Mouse (Mus musculus) ES-Bruce4 (cell line): ENCODE measurements around the gene Zfp740. TPM values are rescaled to one million over a fixed set of nuclear protein-coding genes. Genes with fewer than 3 reads are reported as not detected.
A peak's percentile ranks its signal among the peaks of the same experiment; 100 is the strongest.

Experiments
- H3K27ac ChIP-seq: 2 replicates; pipeline ENCODE4 v1.5.1; 2012; ENCODE audit warnings: low read length, inconsistent platforms; ENCODE audit not compliant: insufficient read depth
- H3K27me3 ChIP-seq: 2 replicates; pipeline ENCODE4 v1.6.1; 2012; ENCODE audit warnings: mild to moderate bottlenecking, low read length, inconsistent platforms; ENCODE audit not compliant: control insufficient read depth, poor library complexity, insufficient read depth, severe bottlenecking
- H3K36me3 ChIP-seq: 2 replicates; pipeline ENCODE4 v1.6.1; 2012; ENCODE audit warnings: inconsistent platforms, mild to moderate bottlenecking, low read length, moderate library complexity; ENCODE audit not compliant: control insufficient read depth, poor library complexity, insufficient read depth, severe bottlenecking
- H3K4me1 ChIP-seq: one replicate; pipeline ENCODE4 v1.8.1; 2011; ENCODE audit warnings: low read length; ENCODE audit not compliant: control insufficient read depth, insufficient read depth
- H3K4me3 ChIP-seq: 2 replicates; pipeline ENCODE4 v1.5.1; 2011; ENCODE audit warnings: low read depth, mild to moderate bottlenecking, low read length
- H3K9ac ChIP-seq: 2 replicates; pipeline ENCODE4 v1.6.1; 2012; ENCODE audit warnings: low read depth, mild to moderate bottlenecking, inconsistent platforms; ENCODE audit not compliant: poor library complexity, severe bottlenecking
- H3K9me3 ChIP-seq: replicated peaks from 2 replicates; pipeline ENCODE4 v1.6.1; 2012; ENCODE audit warnings: mild to moderate bottlenecking, low read length, inconsistent platforms; ENCODE audit not compliant: control insufficient read depth, poor library complexity, insufficient read depth, severe bottlenecking
- CTCF ChIP-seq: IDR thresholded peaks from one replicate; pipeline ENCODE4 v1.8.1; 2011; ENCODE audit warnings: low read depth, low read length
- EP300 ChIP-seq: IDR thresholded peaks from 2 replicates; pipeline ENCODE4 v1.6.1; 2011; ENCODE audit warnings: low read depth, low read length; ENCODE audit not compliant: insufficient read depth
- POLR2A ChIP-seq: IDR thresholded peaks from one replicate; pipeline ENCODE4 v1.8.1; 2011; ENCODE audit warnings: low read length; ENCODE audit not compliant: insufficient read depth
- polyA plus RNA-seq: library from polyadenylated mRNA; stranded (reverse); fragments of >200 nt; gene quantifications from 2 replicates; pipeline ENCODE4 v1.2.4, GENCODE M21; 2011; ENCODE audit warnings: low read depth; ENCODE audit not compliant: missing spikeins, insufficient read depth, insufficient read length

The Zfp740 gene
- polyA plus RNA-seq, 1 experiment, result 53.7 TPM

DNA sequence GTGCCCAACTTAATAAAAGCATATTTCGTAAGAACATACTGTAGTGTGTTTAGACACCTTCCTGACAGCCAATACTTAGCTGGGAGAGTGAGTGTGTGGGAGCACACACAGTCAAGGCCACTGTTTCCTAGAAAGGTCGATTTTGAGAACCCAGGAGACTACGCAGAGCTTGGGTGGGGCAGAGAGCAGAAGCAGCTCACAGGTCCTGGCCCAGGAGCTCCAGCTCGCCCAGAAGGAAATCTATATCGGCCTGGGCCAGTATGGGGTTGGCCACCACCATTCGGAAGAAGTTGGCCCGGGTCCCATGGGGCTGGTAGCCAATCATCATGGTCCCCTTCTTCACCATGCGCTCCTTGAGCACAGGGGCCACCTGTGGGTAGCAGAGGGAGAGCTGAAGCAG, 25.6 kb upstream of the Zfp740 start:
- H3K27ac ChIP-seq, result 0 out of 2 replicates have a peak overlapping the region, but pooled peaks have one; percentile 1
- no peaks in the 10 kb centered on the region for H3K36me3 ChIP-seq
- H3K4me1 ChIP-seq, result no peaks in the 10 kb centered on the region
- no peak overlapping the region for H3K4me3 ChIP-seq
- H3K9me3 ChIP-seq, result no peaks in the 10 kb centered on the region
- H3K9ac ChIP-seq, result no peak overlapping the region; the same call in 1 of the 2 replicates
- H3K27me3 ChIP-seq, result no peaks in the 10 kb centered on the region
- TF ChIP-seq EP300 (no peak), POLR2A (no peak), CTCF (no peak)

DNA sequence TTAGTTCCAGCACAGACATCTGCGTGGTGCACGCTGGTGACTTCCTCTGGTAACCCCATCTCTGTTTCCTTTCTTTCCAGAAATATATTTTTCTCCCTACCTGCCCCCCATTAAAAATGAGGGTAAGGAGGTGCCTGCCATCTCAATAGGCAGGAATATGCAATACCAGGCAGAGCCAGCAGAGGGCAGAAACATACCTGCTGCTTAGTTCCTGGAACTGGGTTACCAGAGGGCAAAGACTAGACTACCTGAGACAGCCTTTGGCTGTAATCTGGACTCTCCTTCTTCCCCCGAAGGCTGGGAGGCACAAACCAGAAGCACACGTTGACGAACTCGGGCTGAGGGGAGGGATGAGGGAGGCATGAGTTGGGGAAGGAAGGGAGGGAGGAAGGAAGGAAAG, 24.8 kb upstream of the Zfp740 start:
- Histone ChIP-seq H3K27me3 (no peaks in the 10 kb centered on the region), H3K36me3 (no peaks in the 10 kb centered on the region), H3K9ac (peak overlapping the region; percentile 50), H3K4me3 (peak overlapping the region; percentile 59), H3K9me3 (no peaks in the 10 kb centered on the region), H3K27ac (peak overlapping the region; percentile 51), H3K4me1 (no peaks in the 10 kb centered on the region)
- TF ChIP-seq POLR2A (no peak), CTCF (peak; percentile 69)

GRCm38 (mm10) chr15:102179106-102179505, 23.9 kb upstream of the Zfp740 start:
- H3K27ac ChIP-seq, result peak overlapping the region; percentile 51
- no peaks in the 10 kb centered on the region for H3K36me3 ChIP-seq
- no peaks in the 10 kb centered on the region for H3K27me3 ChIP-seq
- no peaks in the 10 kb centered on the region for H3K4me1 ChIP-seq
- H3K9me3 ChIP-seq, result no peaks in the 10 kb centered on the region
- TF ChIP-seq EP300, result no peak
- TF ChIP-seq CTCF, result no peak
- no peak for TF ChIP-seq POLR2A
- H3K9ac ChIP-seq, result peak overlapping the region; percentile 50
- H3K4me3 ChIP-seq, result peak overlapping the region; percentile 59

DNA sequence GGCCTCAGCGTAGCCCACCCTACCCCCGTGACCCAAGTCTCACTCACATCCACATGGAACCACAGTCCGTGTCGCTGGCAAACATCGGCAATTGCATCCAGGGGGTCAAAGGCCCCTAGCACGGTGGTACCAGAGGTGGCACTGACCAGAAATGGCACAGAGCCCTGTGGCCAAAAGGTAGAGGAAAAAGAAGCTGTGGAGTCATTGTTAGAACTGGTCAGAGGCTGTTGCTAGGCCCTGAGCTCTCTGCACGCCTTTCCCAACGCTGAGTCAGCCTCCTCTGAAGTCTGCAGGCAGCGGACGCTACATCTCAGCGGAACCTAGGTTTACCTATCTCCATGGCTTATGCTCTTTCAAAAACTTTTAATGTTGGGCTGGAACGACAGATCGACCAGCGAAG, 23.1 kb upstream of the Zfp740 start:
- no peak for TF ChIP-seq POLR2A
- TF ChIP-seq EP300, result no peak
- no peaks in the 10 kb centered on the region for H3K27me3 ChIP-seq
- no peaks in the 10 kb centered on the region for H3K4me1 ChIP-seq
- no peaks in the 10 kb centered on the region for H3K36me3 ChIP-seq
- H3K4me3 ChIP-seq, result peak overlapping the region; percentile 59
- no peaks in the 10 kb centered on the region for H3K9me3 ChIP-seq
- H3K9ac ChIP-seq, result peak overlapping the region; percentile 50
- peak overlapping the region; percentile 13; the same call in 1 of the 2 replicates for H3K27ac ChIP-seq

- Histone ChIP-seq H3K9ac (no peak overlapping the region), H3K36me3 (no peaks in the 10 kb centered on the region), H3K27ac (no peak overlapping the region), H3K4me1 (no peaks in the 10 kb centered on the region), H3K27me3 (no peaks in the 10 kb centered on the region), H3K4me3 (no peak overlapping the region), H3K9me3 (no peaks in the 10 kb centered on the region)
- TF ChIP-seq CTCF, result no peak
- no peak for TF ChIP-seq EP300
- TF ChIP-seq POLR2A, result no peak
Observed at GRCm38 (mm10) chr15:102183076-102183475, 20.0 kb upstream of the Zfp740 start.

GRCm38 (mm10) chr15:102186239-102186638, 16.8 kb upstream of the Zfp740 start:
- H3K4me3 ChIP-seq, result no peak overlapping the region
- H3K9me3 ChIP-seq, result no peaks in the 10 kb centered on the region
- H3K27me3 ChIP-seq, result no peaks in the 10 kb centered on the region
- H3K36me3 ChIP-seq, result no peaks in the 10 kb centered on the region
- TF ChIP-seq POLR2A (no peak), EP300 (no peak), CTCF (no peak)
- no peak overlapping the region for H3K9ac ChIP-seq
- no peak overlapping the region for H3K27ac ChIP-seq
- H3K4me1 ChIP-seq, result peaks cover 3% of the 10 kb centered on the region
